Mouse (Mus musculus): ENCODE measurements around the gene Pla2g5.
"Not testable (repeated sequence)": the region's sequence is repeated elsewhere in the genome, so short reads cannot be mapped to it uniquely, and the experiment has no call there.

Gene Pla2g5

DNA sequence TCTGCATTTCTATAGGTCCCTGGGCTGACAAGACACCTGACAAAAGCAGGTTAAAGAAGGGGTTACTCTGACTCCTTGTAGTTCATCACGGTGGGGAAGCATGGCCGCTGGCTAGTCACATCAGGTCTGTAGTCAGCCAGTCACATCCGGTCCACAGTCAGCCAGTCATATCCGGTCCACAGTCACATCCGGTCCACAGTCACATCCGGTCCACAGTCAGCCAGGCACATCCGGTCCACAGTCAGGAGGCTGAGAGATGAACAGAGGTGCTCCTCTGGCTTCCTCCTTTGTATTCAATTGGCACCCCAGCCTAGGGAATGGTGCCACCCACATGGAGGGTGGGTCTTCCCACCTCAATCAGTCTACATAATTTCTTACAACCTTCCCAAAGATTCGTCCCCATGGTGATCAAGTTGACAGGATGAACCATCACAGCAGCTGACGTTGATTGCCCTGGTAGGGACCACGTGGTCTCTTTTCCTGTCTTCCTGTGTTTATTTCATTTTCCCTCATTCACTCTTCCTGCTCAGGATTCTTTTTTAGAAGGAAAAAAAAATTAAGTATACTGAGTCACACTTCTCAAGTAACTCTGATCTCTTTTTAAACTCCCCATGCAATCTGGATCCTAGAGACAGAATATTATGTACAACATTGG, at the start of gene Pla2g5:
Gene Pla2g5 (minus strand): TSS at position 139 of the 655 bp plus-strand sequence.
- DNase-seq (ENCODE audit: low read depth, low spot score) = no peak

DNA sequence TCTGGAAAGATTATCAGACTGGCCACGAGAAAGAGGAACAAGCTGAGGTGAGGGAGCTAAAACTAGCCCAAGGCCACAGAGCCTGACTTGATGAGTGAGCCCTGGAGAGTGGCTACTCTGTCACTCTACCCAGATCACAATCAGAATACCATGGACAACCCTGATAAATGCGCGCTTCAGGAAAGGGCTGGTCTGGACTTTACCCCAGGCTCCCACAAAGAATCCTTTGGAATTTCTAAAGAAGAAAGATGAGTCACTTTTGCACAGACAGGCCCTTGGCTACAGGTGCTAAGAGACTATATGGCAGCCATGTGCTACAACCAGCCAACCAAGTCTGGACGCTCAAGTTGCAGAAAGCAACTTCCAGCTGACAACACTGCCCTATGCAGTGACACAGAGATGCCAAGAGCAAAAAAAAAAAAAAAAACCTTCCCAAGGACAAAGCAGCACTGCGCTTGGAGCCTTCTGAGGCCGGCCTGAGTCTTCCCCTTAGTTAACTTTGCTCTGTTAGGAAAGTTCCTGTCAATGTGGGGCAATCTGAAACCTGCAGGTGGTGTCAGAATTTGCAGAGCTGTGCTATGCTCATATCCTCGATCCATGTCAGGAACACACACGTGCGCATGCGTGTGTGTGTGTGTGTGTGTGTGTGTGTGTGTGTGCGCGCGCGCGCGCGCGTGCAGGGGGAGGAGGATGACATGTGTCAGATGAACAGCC, 42.5 kb upstream of the Pla2g5 start:
- no peak for DNase-seq (ENCODE audit: low read depth, low spot score)

DNA sequence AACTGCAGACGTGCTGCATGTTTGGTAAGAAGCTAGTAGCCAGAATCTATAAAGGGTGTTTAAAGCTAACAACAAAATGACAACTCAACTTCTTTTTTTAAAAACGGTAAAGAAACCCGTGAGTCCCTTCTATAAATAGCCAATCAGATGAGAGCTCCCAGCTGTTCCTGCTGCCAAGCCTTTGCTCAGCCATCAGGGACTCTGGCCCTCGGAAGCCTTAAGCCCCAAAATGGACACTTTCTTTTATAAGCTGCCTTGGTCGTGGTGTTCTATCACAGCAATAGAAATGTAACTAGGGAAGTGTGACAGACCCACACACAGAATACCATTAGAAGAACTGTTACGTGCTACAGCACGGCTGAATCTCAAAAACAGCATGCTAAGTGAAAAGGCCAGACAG, 36.1 kb upstream of the Pla2g5 start:
- no peak for DNase-seq (ENCODE audit: low read depth, low spot score)

DNA sequence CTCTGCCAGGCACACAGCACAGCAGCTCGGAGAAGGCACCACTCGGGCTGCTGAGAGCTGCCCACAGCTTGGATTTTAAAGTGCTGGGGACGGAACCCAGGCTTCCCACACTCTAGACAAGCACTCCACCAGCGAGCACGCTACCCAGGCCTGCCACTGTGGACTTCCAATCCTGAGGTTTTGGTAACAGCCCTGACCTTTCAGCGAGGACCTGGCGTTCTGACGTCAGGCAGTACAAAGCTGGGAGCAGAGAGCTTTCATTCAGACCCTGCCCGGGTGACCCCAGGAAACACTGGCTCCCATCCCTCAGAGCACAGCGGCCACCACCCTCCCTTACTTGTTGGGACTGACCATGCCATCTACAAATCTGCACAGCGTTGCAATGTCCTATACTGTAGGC, 30.5 kb upstream of the Pla2g5 start:
- DNase-seq (ENCODE audit: low read depth, low spot score) = not testable (repeated sequence)

DNA sequence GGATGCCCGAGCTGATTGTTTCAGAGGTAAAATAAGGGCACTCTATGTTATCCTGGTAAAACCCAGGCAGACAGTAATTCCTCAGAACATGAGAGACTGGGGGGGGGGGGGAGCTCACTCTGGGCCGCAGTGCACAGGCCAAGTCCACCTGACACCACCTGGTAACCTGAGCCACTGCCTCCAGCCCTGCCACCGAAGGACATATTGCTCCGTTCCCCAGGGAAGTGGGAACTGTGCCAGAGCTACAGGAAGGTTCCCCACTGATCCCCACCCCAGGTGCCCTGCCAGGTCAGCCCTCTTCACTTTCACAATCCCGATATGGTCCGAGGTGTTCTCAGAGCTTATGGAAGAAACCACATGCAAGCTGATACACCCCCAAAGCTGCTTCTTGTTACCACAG, 29.4 kb upstream of the Pla2g5 start:
- peak; percentile 55 for DNase-seq (ENCODE audit: low read depth, low spot score)

DNA sequence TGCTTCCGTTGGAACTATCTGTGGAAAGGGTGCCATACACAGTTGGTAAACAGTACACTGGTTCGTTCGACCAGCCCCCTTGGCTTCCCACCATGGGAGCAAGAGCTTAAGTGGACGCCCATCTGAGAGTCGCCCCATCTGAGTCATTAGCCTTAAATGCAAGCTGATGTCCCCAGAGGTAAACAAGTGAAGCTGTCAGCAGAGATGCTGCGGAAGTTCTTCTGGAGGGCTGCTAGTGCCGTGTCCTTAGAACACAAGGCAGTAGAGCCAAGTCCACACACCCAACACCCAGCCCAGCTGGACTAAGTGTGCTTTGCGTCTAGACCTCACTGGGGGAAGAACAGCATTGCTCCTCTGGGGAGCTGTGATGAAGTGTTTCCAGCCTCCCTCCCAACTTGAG, 26.4 kb upstream of the Pla2g5 start:
- peak; percentile 62 for DNase-seq (ENCODE audit: low read depth, low spot score)

DNA sequence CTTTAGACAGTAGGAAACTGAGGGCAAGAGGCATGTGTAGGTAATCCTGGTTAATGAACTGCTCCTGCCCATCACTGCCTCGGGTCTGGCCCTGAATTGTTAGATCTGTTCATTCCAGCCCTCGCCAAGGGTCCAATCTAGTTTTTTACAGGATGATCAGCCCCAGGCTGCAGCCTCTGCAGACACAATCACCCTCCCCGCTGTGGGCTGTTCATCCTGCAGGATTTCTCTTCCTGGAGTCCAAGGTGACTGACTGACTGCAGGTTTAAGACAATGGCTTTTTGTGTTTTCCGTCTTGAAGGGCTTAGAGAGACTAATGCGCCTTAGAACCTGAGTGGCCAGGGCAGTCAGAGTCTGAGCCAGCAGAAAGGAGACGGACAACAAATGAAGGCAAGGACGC, 25.9 kb upstream of the Pla2g5 start:
- no peak for DNase-seq (ENCODE audit: low read depth, low spot score)

DNA sequence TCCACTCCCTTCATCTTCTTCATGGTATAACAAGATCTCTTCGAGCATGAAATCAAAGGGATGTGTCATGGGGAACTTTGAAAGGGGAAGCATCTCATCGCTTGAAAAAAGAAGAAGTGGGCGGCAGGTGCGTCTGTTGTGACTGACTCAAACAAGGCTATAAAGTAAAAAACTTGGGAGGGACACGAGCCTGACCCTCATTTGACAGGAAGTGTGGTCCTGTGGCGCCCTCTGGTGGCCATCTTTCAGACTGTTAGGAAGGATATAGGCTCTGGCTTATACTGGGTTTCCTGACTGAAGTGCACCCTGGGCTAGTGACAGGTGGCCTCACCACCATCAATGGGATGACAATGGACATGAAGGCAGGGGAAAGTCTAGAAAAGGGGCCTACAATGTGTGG, 21.0 kb upstream of the Pla2g5 start:
- peak; percentile 72 for DNase-seq (ENCODE audit: low read depth, low spot score)

DNA sequence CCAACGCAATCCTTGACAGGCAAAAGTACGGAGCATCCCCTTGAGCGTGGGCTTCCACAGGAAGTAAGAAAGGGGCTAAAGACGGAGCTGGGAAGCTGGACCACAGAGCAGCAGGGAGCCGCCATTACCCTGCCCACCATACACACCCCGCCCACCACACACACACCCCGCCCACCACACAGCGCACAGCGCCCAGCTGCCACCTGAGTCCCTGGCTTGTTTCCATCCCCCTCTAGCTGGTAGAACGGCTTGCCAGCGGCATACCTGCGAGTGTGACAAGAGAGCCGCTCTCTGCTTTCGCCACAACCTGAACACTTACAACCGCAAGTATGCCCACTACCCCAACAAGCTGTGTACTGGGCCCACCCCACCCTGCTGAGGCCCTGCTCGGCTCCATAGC, 18.9 kb upstream of the Pla2g5 start:
- DNase-seq (ENCODE audit: low read depth, low spot score) = no peak

DNA sequence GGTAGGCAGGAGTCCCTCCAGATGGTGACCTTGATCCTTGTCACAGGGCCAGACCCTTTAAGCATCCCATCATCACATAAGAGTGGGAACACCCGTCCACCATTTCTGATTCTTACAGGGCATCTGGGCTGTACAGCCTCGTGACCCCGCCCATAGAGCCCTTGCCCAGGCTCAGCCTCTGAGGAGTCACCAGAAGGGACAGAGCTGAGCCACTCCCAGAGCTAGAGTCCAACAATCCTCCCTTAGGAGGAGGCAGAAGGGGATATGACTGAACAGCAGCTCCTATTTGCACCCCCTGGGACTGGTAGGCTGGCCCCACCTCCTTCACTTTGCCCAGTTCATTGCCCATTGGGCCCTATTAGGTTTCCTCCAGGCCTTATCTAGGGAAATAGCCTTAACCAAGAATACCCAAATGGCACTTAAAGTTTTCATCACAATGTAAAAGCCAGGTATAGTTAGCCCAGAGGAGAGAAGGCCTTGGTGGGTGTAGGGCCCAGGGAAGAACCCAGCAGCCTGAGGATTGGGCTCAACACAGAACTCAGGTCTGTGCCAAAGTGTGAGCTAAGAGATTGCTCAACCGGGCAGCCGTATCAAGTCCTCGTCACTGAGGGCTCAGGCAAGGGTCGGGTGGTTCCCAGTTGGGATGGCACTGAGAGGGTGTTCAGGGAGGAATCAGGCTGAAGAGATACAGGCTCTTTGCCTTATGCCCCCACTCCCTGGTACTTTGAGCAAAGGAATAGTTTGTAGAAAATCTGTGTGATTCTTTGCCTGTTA, 17.7 kb upstream of the Pla2g5 start:
- peak; percentile 43 for DNase-seq (ENCODE audit: low read depth, low spot score)

DNA sequence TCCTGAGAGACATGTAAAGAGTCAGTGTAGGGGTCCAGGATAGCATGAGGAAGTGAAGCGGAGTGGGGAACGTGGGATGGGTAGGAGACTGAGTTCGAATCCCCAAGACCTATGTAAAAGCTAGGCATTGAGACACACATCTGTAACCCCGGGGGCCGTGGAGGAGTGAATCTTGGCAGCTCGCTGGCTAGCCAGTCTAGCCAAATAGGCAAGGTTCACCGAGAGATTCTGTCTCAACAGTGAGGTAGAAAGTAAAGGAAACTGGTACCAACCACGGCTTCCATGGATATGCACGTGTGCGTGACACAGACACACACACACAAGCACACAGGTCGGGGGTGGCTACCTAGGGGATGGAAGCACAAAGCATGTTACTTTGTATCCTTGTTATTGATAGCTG, 16.5 kb upstream of the Pla2g5 start:
- DNase-seq (ENCODE audit: low read depth, low spot score) = no peak

DNA sequence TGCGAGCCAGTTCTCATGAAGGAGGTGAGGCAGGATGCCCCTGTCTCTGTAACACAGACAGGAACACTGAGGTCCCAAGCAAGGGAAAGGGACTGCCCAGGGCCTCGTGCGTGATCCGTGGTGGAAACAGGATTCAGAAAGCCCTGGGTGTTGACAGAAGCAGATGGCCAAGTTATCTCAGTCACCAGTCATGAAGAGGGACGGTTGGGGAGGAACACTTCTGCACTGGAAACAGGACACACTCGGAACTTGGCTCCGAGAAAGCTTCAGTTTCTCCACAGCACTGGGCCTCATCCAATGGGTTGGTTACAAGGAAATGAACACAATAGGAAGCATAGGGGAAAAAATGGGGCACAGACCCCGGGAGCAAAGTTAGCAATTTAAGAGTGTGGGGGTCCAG, 15.5 kb upstream of the Pla2g5 start:
- DNase-seq (ENCODE audit: low read depth, low spot score) = peak; percentile 45

DNA sequence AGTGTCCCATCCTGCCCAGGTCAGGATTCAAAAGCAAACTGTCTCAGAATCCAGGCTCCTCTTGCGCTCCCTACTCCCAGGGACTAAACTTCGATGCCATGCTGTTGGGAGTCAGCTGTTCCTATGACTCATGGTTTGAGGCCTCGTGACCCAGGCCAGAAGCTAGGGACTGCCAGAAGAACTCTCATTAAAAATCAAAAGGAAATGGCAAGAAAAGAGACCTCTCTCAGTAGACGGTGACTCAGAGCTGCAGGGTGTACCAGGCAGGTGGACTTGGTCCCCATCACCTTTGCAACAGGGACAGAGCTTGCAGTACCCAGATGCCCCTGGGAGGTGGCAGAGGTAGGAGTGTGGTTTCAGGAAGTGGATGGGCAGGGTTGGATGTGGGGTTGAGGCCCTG, 14.4 kb upstream of the Pla2g5 start, which contains the start of gene Pla2g2e:
Gene Pla2g2e (plus strand): TSS at position 212 of the 400 bp plus-strand sequence.
- DNase-seq (ENCODE audit: low read depth, low spot score) = peak; percentile 24

DNA sequence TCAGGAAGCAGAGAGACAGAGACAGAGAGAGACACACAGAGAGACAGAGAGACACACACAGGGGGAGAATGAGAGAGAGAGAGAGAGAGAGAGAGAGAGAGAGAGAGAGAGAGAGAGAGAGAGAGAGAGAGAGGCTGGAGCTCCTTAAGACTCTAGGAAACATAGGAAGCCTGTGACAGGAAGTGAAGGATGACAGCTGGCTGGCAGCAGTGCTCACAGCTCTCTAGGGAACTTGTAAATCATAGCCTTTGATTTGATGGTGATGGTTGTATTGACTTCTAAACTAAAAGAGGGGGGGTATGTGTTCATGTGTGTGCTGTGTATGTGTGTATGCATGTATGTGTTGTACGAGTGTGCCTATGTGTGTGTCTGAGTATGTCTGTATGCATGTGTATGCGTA, 12.7 kb upstream of the Pla2g5 start:
- DNase-seq (ENCODE audit: low read depth, low spot score) = no peak

DNA sequence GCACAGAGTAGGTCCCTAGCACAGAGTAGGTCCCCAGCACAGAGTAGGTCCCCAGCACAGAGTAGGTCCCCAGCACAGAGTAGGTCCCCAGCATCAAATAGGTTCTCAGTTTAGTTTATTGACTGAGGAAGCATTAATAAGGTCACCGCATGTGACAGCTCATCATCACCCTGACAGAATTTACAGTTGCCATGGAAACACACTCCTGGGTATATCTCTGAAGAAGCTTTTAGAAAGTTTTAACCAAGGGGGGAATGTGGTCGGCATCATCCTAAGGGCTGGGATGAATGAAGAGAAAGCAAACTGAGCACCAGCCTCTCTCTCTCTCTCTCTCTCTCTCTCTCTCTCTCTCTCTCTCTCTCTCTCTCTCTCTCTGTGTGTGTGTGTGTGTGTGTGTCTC, 12.0 kb upstream of the Pla2g5 start:
- DNase-seq (ENCODE audit: low read depth, low spot score) = not testable (repeated sequence)

DNA sequence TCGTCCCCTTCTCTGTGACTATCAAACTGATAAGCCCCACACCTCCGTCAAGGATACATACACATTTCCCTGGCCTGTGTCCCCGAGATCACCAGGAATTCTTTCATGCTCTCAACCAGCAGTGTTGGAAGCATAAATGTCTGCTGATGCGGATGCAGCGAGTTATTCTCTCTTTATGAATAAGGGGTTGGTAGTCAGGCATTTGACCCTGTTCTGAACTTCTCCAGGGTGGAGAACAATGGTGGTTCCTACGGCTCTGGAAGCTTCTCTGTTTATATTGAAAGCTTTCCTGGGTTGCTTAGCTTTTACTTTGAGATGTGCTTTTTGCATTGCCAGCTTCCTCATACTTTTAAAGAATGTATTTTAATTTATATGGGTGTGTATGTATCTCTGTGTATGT, 10.6 kb upstream of the Pla2g5 start, which contains the start of gene Gm13030:
Gene Gm13030 (minus strand): TSS at position 101 of the 400 bp plus-strand sequence.
- DNase-seq (ENCODE audit: low read depth, low spot score) = no peak

DNA sequence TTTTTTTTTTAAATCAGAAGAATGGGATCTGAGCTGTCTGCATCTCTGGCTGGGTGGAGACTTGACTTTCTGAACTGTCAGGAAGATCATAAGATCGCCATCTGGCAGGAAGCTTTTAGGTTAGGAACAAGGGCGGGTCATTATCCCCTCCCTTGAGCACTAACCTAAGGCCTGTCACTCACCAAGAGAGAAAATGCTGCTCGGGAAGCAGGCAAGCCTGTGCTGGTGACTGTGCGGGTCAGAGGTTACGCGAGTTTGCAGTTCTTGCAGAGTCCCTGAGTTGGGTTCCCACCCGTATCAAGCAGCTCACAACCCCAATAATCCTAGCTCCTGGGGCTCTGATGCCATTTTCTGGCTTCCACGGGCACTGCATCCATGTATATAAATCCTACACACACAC, 5.4 kb upstream of the Pla2g5 start:
- DNase-seq (ENCODE audit: low read depth, low spot score) = no peak

DNA sequence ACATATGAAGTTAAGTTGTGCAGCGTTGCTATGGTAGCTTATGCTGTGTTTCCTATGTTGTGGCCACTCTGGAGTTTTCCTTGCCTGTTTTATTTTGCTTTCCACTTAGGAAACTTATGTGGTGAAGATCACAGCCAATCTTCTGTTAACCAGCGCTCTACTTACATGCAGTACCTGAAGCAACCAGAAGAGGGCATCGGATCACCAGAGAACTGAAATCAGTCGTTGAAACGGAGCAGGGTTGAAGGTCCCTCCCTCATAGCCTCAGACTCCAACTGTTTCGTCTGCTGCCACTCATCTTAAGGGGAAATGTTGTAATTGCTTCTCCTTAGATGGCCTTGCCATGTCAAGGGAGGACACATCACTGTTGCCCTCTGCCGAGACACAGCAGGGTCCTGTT, 3.1 kb upstream of the Pla2g5 start:
- peak; percentile 58 for DNase-seq (ENCODE audit: low read depth, low spot score)

DNA sequence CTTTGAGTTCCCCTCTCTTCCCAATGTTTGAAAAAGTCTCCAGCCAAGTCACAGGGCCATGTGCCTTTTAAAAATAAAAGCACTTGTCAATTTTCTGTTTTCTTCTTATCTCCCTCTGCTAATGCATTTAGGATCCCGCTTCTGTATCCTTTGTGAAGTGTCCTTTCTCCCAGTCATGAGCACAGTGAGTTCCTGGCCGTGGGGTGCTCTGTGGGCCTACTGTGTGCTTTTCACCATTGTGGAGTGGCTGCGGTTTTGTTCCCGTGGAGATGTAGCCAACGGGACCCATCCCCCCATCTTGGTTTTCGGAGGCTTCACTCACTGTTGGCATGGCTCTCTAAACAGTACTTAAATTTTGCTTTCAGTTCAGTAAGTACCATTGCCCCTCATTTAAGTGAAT, 2.7 kb upstream of the Pla2g5 start:
- DNase-seq (ENCODE audit: low read depth, low spot score) = no peak

DNA sequence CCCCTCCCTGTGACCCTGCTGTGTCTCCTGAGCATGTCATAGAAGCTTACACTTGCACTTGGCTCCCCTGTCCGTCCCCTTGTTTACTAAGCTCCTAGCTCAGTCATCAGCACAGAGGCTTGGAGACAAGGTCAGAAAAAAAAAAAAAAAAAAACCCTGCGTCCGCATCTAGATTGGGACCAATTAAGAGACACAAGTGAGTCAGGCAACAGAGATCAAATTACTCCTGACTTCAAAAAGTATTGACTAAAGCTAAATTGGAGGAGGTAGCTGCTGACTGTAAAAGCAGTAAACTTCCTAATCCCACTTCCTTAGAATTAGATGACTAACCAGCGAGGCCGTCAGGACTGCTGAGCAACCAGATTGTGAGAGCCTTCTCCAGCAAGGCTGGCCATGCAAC, 1.8 kb upstream of the Pla2g5 start:
- no peak for DNase-seq (ENCODE audit: low read depth, low spot score)

DNA sequence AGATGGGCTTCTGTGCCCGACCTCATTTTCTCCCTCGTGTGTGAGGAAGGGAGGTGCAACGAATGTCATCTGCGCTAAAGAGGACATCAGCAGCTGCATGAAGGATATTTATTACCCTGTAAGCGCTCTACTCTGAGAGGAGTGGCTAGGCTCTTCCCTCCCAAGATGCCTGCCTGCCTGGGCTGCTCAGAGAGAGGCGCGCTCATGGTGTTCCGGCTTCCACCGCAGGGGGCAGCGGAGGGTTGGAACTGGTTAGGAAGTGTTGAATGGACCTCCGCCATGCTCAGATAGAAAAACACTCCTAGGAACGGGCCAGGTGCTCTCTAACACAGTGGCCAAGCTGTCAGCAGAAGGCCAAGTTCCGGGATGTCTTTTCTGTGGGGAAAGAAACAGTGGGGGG, 3.6 kb downstream of the Pla2g5 start:
- DNase-seq (ENCODE audit: low read depth, low spot score) = no peak

DNA sequence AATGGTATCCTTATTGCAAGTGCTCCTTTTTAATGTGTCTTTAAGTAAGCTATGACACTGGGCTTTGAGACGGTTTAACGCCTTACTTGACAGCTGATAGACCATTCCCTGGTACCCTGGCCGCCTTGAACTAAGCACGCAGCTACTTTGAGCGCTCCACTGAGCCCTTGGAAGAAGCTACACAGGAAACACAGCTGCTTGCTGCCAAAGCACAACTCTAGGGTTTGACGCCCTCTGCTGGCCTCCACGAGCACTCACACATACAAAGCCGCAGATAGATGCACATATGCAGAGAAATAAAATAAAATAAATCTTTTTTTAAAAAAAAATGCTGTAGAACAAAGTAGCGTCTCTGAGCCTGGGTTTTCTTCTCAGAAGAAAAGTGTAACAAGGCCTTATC, 4.0 kb downstream of the Pla2g5 start:
- no peak for DNase-seq (ENCODE audit: low read depth, low spot score)

DNA sequence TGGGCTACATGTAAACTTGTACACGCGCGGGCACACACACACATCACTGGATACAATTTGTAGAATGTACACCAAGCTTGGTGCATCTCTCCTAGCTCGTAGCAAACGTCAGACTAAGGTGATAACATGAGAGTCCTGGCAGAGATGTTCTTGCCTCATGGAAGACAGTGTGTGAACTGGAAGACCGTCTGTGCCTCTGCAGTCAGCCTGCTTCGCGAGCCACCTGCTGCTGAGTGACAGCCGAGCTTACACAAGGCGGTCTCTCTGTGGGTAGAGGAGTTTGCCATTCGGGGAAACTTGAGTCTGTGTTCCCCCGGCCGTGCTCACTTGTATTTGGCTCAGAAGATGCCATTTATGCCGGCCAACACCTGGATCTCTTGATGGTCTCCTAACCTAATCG, 4.8 kb downstream of the Pla2g5 start:
- no peak for DNase-seq (ENCODE audit: low read depth, low spot score)

All from skeletal muscle tissue, adult 2 months (tissue).